Mouse (Mus musculus): ENCODE data around the gene 4930442H23Rik.

DNA sequence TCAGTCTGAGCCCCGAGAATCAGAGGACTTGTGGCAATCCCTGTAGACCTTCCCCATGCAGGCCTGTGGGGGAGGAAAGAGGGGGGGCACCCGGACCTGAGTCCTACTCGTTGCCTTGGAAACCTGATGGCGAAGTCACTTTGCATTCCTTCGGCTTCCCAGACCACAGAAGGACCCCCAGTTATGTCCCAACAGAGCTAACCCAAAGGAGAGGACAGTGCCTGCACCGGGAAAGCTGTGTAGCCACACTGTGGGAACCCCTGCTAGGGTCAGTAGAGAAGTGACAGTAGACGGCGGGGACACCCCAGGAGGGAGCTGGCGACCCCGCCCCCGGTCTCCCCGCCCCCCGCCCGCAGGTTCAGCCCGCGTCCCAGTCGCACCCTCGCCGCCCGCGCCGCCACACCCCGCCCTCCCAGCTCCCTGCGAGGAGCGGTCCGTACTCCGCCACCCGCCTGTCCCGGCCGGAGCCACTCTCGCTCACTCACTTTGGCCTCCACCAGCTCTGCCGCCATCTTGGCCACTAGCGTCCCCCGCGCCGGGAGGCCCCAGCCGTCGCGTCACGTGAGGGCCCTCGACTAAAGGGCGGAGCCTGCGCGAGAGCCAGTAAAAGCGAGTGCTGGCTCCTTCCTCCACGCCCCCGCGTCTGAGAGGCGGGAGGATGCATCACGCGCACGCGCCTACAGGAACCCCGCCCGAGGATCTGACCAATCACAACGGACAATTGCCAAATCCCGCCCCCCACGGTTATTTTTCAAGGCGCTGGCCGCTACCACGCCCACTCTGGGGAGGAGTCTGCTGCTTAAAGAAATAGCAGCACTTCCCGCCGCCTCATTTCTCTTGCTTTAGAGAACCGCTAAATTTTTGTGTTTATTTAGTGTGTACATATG is 16.2 kb downstream of the 4930442H23Rik start, which contains the start of gene Pias4:
- TF ChIP-seq CTCF (IDR thresholded peaks at IDR 0.05; ENCODE audit: low read depth, low read length) = no peak
- TF ChIP-seq GATA1 (IDR thresholded peaks at IDR 0.05; ENCODE audit: borderline replicate concordance, low read length) = no peak
